Comparison of ENCODE assay signal across 23 mouse cellular contexts in the genomic region with DNA sequence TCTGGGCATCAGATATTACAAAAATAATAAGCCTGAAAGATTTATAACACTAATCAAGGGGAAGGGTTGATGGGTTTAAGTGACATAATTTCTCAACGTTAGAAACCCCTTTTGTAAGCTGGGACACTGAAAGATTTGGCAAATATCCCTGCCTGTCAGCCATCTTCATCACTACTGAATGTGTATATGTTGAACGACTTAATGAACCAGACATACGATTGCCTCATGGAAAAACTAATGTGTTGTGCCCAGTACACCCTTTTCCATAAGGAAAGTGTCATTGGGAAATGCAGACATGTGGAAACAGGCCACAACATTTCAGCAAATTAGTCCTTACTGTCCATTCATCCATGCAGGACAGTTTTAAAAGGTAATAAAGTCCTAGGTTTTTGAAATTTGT.
"Had no signal": no experiment of that assay in that cellular context is flagged by ENCODE, and none has a peak within 500 bp of the region (broad histone marks: within the 10 kb centered on the region; RNA-seq: fewer than 3 reads in every experiment).

No protein-coding gene starts in this region.

- DNase-seq: kidney, adult 11 months; kidney, adult 8-10 months; kidney, postnatal 10 days; kidney, postnatal 36 days; layer of hippocampus, postnatal 36 days; liver; lung, adult 18-20 months; right cerebral cortex, postnatal 25 days; spleen, adult 18-20 months; thymus, postnatal 25 days had no signal

- H3K4me3 ChIP-seq: intestine, embryonic 15.5 days; kidney, embryonic 15.5 days; left cerebral cortex, adult 2 months; limb, embryonic 12.5 days; liver, embryonic 12.5 days; liver, embryonic 15.5 days; megakaryocyte, embryonic 14.5 days; midbrain, embryonic 10.5 days; midbrain, embryonic 13.5 days; myocyte; neural tube, embryonic 13.5 days; stomach, embryonic 15.5 days had no signal

- H3K9ac ChIP-seq: intestine, embryonic 15.5 days; kidney, embryonic 15.5 days; limb, embryonic 12.5 days; liver, embryonic 12.5 days; liver, embryonic 15.5 days; midbrain, embryonic 13.5 days; neural tube, embryonic 13.5 days; stomach, embryonic 15.5 days had no signal

- H3K9me3 ChIP-seq: intestine, embryonic 15.5 days; kidney, embryonic 15.5 days; limb, embryonic 12.5 days; liver, embryonic 12.5 days; liver, embryonic 15.5 days; megakaryocyte, embryonic 14.5 days; midbrain, embryonic 10.5 days; midbrain, embryonic 13.5 days; neural tube, embryonic 13.5 days; stomach, embryonic 15.5 days had no signal

- H3K4me2 ChIP-seq: intestine, embryonic 15.5 days; kidney, embryonic 15.5 days; limb, embryonic 12.5 days; liver, embryonic 12.5 days; liver, embryonic 15.5 days; midbrain, embryonic 13.5 days; neural tube, embryonic 13.5 days; stomach, embryonic 15.5 days had no signal

- ATAC-seq: intestine, embryonic 15.5 days; liver, embryonic 12.5 days; midbrain, embryonic 13.5 days; midbrain, embryonic 16.5 days had no signal

- H3K27me3 ChIP-seq: intestine, embryonic 15.5 days; kidney, embryonic 15.5 days; liver, embryonic 12.5 days; liver, embryonic 15.5 days; megakaryocyte, embryonic 14.5 days; midbrain, embryonic 13.5 days; neural tube, embryonic 13.5 days; stomach, embryonic 15.5 days had no signal

- H3K36me3 ChIP-seq: intestine, embryonic 15.5 days; kidney, embryonic 15.5 days; limb, embryonic 12.5 days; liver, embryonic 12.5 days; liver, embryonic 15.5 days; midbrain, embryonic 10.5 days; midbrain, embryonic 13.5 days; neural tube, embryonic 13.5 days; stomach, embryonic 15.5 days had no signal

- H3K4me1 ChIP-seq: intestine, embryonic 15.5 days; kidney, embryonic 15.5 days; limb, embryonic 12.5 days; liver, embryonic 12.5 days; liver, embryonic 15.5 days; megakaryocyte, embryonic 14.5 days; midbrain, embryonic 10.5 days; midbrain, embryonic 13.5 days; neural tube, embryonic 13.5 days; stomach, embryonic 15.5 days had no signal

- H3K27ac ChIP-seq: intestine, embryonic 15.5 days; kidney, embryonic 15.5 days; left cerebral cortex, adult 2 months; limb, embryonic 12.5 days; liver, embryonic 12.5 days; liver, embryonic 15.5 days; midbrain, embryonic 10.5 days; midbrain, embryonic 13.5 days; neural tube, embryonic 13.5 days; stomach, embryonic 15.5 days had no signal
